Mouse (Mus musculus) lung, postnatal 0 days (tissue): ENCODE data around the gene Aldh18a1. TPM values are rescaled to one million over a fixed set of nuclear protein-coding genes. Genes with fewer than 3 reads are reported as not detected.
"Not testable (repeated sequence)": the region's sequence is repeated elsewhere in the genome, so short reads cannot be mapped to it uniquely, and the experiment has no call there.

Source experiments
- ATAC-seq: fragments of 200-750 bp; cut with Nextera tagmentation; 2 replicates; pipeline ENCODE4 v1.8.0; 2017; ENCODE audit warnings: moderate library complexity
- DNase-seq: peaks from one replicate; pipeline ENCODE4 v3.0.0-alpha.2; 2016; ENCODE audit warnings: low spot score
- H3K27ac ChIP-seq: fragments of 300-500 bp; sonication (generic); 2 replicates; pipeline ENCODE4 v1.5.1; 2014; ENCODE audit warnings: antibody characterized with exemption, mild to moderate bottlenecking, low read length, mixed read lengths
- H3K27me3 ChIP-seq: fragments of 300-500 bp; sonication (generic); replicated peaks from 2 replicates; pipeline ENCODE4 v1.6.1; 2014; ENCODE audit warnings: low read length, mixed read lengths; ENCODE audit not compliant: insufficient read depth
- H3K36me3 ChIP-seq: fragments of 300-500 bp; sonication (generic); 2 replicates; pipeline ENCODE4 v1.6.1; 2014; ENCODE audit warnings: low read length, mixed read lengths; ENCODE audit not compliant: insufficient read depth
- H3K4me1 ChIP-seq: fragments of 300-500 bp; sonication (generic); 2 replicates; pipeline ENCODE4 v1.6.1; 2014; ENCODE audit warnings: antibody characterized with exemption, low read depth, low read length, mixed read lengths; ENCODE audit not compliant: insufficient read depth
- H3K4me2 ChIP-seq: fragments of 300-500 bp; sonication (generic); replicated peaks from 2 replicates; pipeline ENCODE4 v1.6.1; 2014; ENCODE audit warnings: low read depth, mild to moderate bottlenecking, low read length, moderate library complexity, mixed read lengths
- H3K4me3 ChIP-seq: fragments of 300-500 bp; sonication (generic); 2 replicates; pipeline ENCODE4 v1.5.1; 2014; ENCODE audit warnings: low read depth, low read length
- H3K9ac ChIP-seq: fragments of 300-500 bp; sonication (generic); replicated peaks from 2 replicates; pipeline ENCODE4 v1.6.1; 2014; ENCODE audit warnings: low read depth, mild to moderate bottlenecking
- H3K9me3 ChIP-seq: fragments of 300-500 bp; sonication (generic); 2 replicates; pipeline ENCODE4 v1.6.1; 2016; ENCODE audit warnings: low read length, mixed read lengths
- CTCF ChIP-seq: IDR thresholded peaks from 2 replicates; pipeline ENCODE4 v1.5.1; 2016; ENCODE audit warnings: antibody characterized with exemption, mild to moderate bottlenecking
- EP300 ChIP-seq: IDR thresholded peaks from 2 replicates; pipeline ENCODE4 v1.6.1; 2016; ENCODE audit warnings: antibody characterized with exemption, mild to moderate bottlenecking, control low read depth
- WGBS: fragments of 180-500 bp; shearing (Covaris S2); extraction: QIAGEN DNeasy Blood & Tissue Kit; methylation state at CpG from one replicate; pipeline ENCODE4 v1.1.7; 2014; 5-methylcytosine and 5-hydroxymethylcytosine counted together
- polyA plus RNA-seq: library from polyadenylated mRNA; unstranded; fragments of >200 nt; fragmentation: Nextera tagmentation; extraction: Ambion mirVana; gene quantifications from 2 replicates; pipeline ENCODE4 v1.2.1, GENCODE M21; 2015

The Aldh18a1 gene
- polyA plus RNA-seq, 1 experiment from 2014 or later: 11.1 TPM

DNA sequence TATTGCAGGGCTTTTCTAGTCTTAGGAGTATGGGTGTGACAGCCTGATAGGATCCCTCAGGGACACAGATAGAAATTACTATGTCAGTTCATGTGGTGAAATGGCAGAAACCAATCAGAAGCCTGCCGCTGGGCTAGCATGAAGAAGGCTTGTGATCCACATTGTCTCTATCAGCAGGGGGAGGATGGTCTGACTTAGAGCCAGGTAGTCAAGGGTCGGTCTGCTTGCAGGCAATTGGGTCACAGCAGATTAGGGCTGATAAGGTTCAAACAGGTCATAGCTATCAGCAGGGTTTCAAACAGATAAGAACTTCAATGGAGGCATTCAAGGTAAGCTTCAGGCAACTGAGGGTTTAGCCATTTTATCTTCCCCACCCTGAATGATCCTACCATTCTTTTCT, 7.4 kb downstream of the Aldh18a1 start:
- 64% methylated on average over 2 of the region's 2 CpGs for WGBS
- Histone ChIP-seq H3K36me3 (no peaks in the 10 kb centered on the region), H3K27ac (no peak overlapping the region), H3K4me2 (no peak overlapping the region), H3K9ac (no peak overlapping the region), H3K4me3 (no peak overlapping the region), H3K27me3 (no peaks in the 10 kb centered on the region), H3K9me3 (no peaks in the 10 kb centered on the region), H3K4me1 (no peaks in the 10 kb centered on the region)
- ATAC-seq (no peak), DNase-seq (no peak)
- TF ChIP-seq EP300 (no peak), CTCF (no peak)

- H3K4me2 ChIP-seq: no peak overlapping the region
- no peaks in the 10 kb centered on the region for H3K36me3 ChIP-seq
- H3K4me1 ChIP-seq: no peaks in the 10 kb centered on the region
- 69% methylated on average over 5 of the region's 5 CpGs for WGBS
- no peaks in the 10 kb centered on the region for H3K9me3 ChIP-seq
- no peak overlapping the region for H3K9ac ChIP-seq
- DNase-seq (no peak), ATAC-seq (no peak)
- no peak overlapping the region for H3K27ac ChIP-seq
- no peak for TF ChIP-seq EP300
- no peak for TF ChIP-seq CTCF
- no peaks in the 10 kb centered on the region for H3K27me3 ChIP-seq
- no peak overlapping the region for H3K4me3 ChIP-seq
Observed at GRCm38 (mm10) chr19:40575438-40575837, 12.8 kb downstream of the Aldh18a1 start.

- H3K4me3 ChIP-seq: no peak overlapping the region
- H3K9me3 ChIP-seq: no peaks in the 10 kb centered on the region
- H3K36me3 ChIP-seq: peaks cover 4% of the 10 kb centered on the region; the same call in 1 of the 2 replicates
- no peaks in the 10 kb centered on the region for H3K27me3 ChIP-seq
- no peak overlapping the region for H3K4me2 ChIP-seq
- DNase-seq (no peak), ATAC-seq (no peak)
- TF ChIP-seq EP300 (no peak), CTCF (no peak)
- H3K4me1 ChIP-seq: no peaks in the 10 kb centered on the region
- no peak overlapping the region for H3K27ac ChIP-seq
- 67% methylated on average over 9 of the region's 9 CpGs for WGBS
- H3K9ac ChIP-seq: no peak overlapping the region
Observed at GRCm38 (mm10) chr19:40570726-40571125, 17.5 kb downstream of the Aldh18a1 start.

GRCm38 (mm10) chr19:40567616-40568015, 20.6 kb downstream of the Aldh18a1 start:
- Histone ChIP-seq H3K9ac (no peak overlapping the region), H3K4me1 (no peaks in the 10 kb centered on the region), H3K4me3 (no peak overlapping the region), H3K36me3 (peaks cover 4% of the 10 kb centered on the region; the same call in 1 of the 2 replicates), H3K9me3 (no peaks in the 10 kb centered on the region), H3K27ac (no peak overlapping the region), H3K27me3 (no peaks in the 10 kb centered on the region), H3K4me2 (no peak overlapping the region)
- no peak for DNase-seq
- TF ChIP-seq EP300 (no peak), CTCF (no peak)
- WGBS: 84% methylated on average over 3 of the region's 3 CpGs
- no peak for ATAC-seq

GRCm38 (mm10) chr19:40563880-40564645, 24.2 kb downstream of the Aldh18a1 start:
- no peak for ATAC-seq
- H3K4me2 ChIP-seq: no peak overlapping the region
- no peaks in the 10 kb centered on the region for H3K9me3 ChIP-seq
- H3K27me3 ChIP-seq: no peaks in the 10 kb centered on the region
- H3K4me1 ChIP-seq: no peaks in the 10 kb centered on the region
- no peak for DNase-seq
- WGBS: 82% methylated on average over 10 of the region's 10 CpGs
- peaks cover 4% of the 10 kb centered on the region; the same call in 1 of the 2 replicates for H3K36me3 ChIP-seq
- H3K9ac ChIP-seq: no peak overlapping the region
- no peak for TF ChIP-seq EP300
- TF ChIP-seq CTCF: no peak
- no peak overlapping the region for H3K4me3 ChIP-seq
- H3K27ac ChIP-seq: no peak overlapping the region

GRCm38 (mm10) chr19:40561521-40561920, 26.7 kb downstream of the Aldh18a1 start:
- 78% methylated on average over 12 of the region's 31 CpGs for WGBS
- H3K9ac ChIP-seq, H3K27ac ChIP-seq, H3K9me3 ChIP-seq, H3K27me3 ChIP-seq, H3K4me2 ChIP-seq, H3K4me1 ChIP-seq, DNase-seq, H3K36me3 ChIP-seq, H3K4me3 ChIP-seq: not testable (repeated sequence)
- peak; percentile 47; the same call in 1 of the 2 replicates for ATAC-seq
